Mouse (Mus musculus) G1E (cell line): ENCODE measurements around the gene Mthfd2. TPM values are rescaled to one million over a fixed set of nuclear protein-coding genes. Genes with fewer than 3 reads are reported as not detected.
A peak's percentile ranks its signal among the peaks of the same experiment; 100 is the strongest.

Experiments used
- ATAC-seq: 2 replicates; pipeline ENCODE4 v1.8.0; 2016; ENCODE audit warnings: mild to moderate bottlenecking; ENCODE audit not compliant: insufficient number of reproducible peaks, poor library complexity, low FRiP score, severe bottlenecking; ENCODE audit errors: extremely low read depth
- DNase-seq: peaks from one replicate; pipeline ENCODE4 v3.0.0; 2012; ENCODE audit warnings: low spot score
- H3K27me3 ChIP-seq: 2 replicates; pipeline ENCODE4 v1.6.1; 2012; ENCODE audit warnings: mild to moderate bottlenecking, low read length, inconsistent platforms; ENCODE audit not compliant: insufficient read depth
- H3K36me3 ChIP-seq: replicated peaks from 2 replicates; pipeline ENCODE3; 2012; ENCODE audit warnings: mild to moderate bottlenecking, inconsistent platforms
- H3K4me1 ChIP-seq: 2 replicates; pipeline ENCODE4 v1.6.1; 2012; ENCODE audit warnings: low read depth, low read length, inconsistent platforms, mixed read lengths; ENCODE audit not compliant: insufficient read depth
- H3K4me3 ChIP-seq: 2 replicates; pipeline ENCODE4 v1.5.1; 2012; ENCODE audit warnings: low read depth, mild to moderate bottlenecking, inconsistent platforms, low read length, moderate library complexity, mixed read lengths
- H3K9me3 ChIP-seq: replicated peaks from 2 replicates; pipeline ENCODE4 v1.6.1; 2012; ENCODE audit warnings: inconsistent platforms
- CTCF ChIP-seq: IDR thresholded peaks from 2 replicates; pipeline ENCODE4 v1.5.1; 2012; ENCODE audit warnings: low read depth, low read length, inconsistent platforms, mixed read lengths
- GATA1 ChIP-seq: IDR thresholded peaks from 2 replicates; pipeline ENCODE4 v1.6.1; 2012; ENCODE audit warnings: borderline replicate concordance, low read length, inconsistent platforms, mixed read lengths
- GATA2 ChIP-seq: IDR thresholded peaks from 2 replicates; pipeline ENCODE4 v1.6.1; 2012; ENCODE audit warnings: low read depth, low read length, inconsistent platforms, borderline replicate concordance
- POLR2AphosphoS5 ChIP-seq: IDR thresholded peaks from 2 replicates; pipeline ENCODE4 v1.6.1; 2012; ENCODE audit warnings: low read depth, low read length, inconsistent platforms; ENCODE audit not compliant: insufficient replicate concordance
- TAL1 ChIP-seq: conservative IDR thresholded peaks from 2 replicates; pipeline ENCODE4 v1.6.1; 2012; ENCODE audit warnings: low read depth, low read length, inconsistent platforms, mixed read lengths
- polyA plus RNA-seq: library from polyadenylated mRNA; stranded (reverse); fragments of >175 nt; gene quantifications from 2 replicates; pipeline ENCODE4 v1.2.3, GENCODE M21; 2012
- total RNA-seq, 2 experiments: library from RNA; stranded (forward) in 1 of 2; stranded (reverse) in 1 of 2; fragments of 200-1000 nt in 1 of 2; fragments of >200 nt in 1 of 2; fragmentation: Nextera tagmentation in 1 of 2; gene quantifications; 2 replicates each; pipeline ENCODE4 v1.2.3; 2014 to 2017

Gene Mthfd2
- total and polyA plus RNA-seq, 3 experiments = 31.5 to 37.9 (median 35.8) TPM

- DNase-seq = no peak
- Histone ChIP-seq H3K9me3 (0 out of 2 replicates have a peak, but pooled peaks cover 2% of the 10 kb centered on the region), H3K4me1 (no peaks in the 10 kb centered on the region; the same call in 1 of the 2 replicates), H3K36me3 (no peaks in the 10 kb centered on the region), H3K27me3 (peaks cover 32% of the 10 kb centered on the region), H3K4me3 (no peak overlapping the region)
- no peak for ATAC-seq
- TF ChIP-seq CTCF (peak; percentile 47), GATA2 (no peak)
Observed at GRCm38 (mm10) chr6:83280256-83280955, 45.3 kb downstream of the Mthfd2 start.

DNA sequence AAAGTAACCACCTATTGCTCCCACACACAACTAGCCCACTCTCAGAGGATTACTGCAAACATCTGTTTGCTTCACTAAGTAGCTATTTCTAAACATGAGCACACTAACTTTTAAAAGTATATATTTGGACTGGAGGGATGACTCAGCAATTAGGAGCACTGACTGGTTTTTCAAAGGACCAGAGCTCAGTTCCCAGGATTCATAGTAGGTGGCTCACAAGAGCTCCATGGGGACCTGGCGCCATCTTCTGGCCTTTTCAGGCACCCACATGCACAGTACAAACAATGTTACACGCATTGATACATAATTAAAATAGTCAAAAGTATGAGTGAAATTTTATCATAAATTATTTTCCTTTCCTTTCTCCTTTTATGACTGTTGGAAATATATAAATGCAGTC lies 46.8 kb downstream of the Mthfd2 start:
- DNase-seq (no peak), ATAC-seq (no peak)
- H3K9me3 ChIP-seq = 0 out of 2 replicates have a peak, but pooled peaks cover 2% of the 10 kb centered on the region
- TF ChIP-seq GATA1 (no peak), CTCF (peak; percentile 33; the same call in 1 of the 2 replicates), POLR2AphosphoS5 (no peak), TAL1 (no peak)
- H3K4me1 ChIP-seq = no peaks in the 10 kb centered on the region; the same call in 1 of the 2 replicates
- H3K4me3 ChIP-seq = no peak overlapping the region
- H3K27me3 ChIP-seq = peaks cover 31% of the 10 kb centered on the region
- H3K36me3 ChIP-seq = no peaks in the 10 kb centered on the region

- peaks cover 41% of the 10 kb centered on the region for H3K27me3 ChIP-seq
- TF ChIP-seq GATA1 = no peak
- TF ChIP-seq CTCF = no peak
- no peak for TF ChIP-seq GATA2
- TF ChIP-seq TAL1 = no peak
- 0 out of 2 replicates have a peak, but pooled peaks cover 2% of the 10 kb centered on the region for H3K9me3 ChIP-seq
- DNase-seq = no peak
- H3K4me3 ChIP-seq = no peak overlapping the region
- no peak for ATAC-seq
- no peaks in the 10 kb centered on the region for H3K36me3 ChIP-seq
- H3K4me1 ChIP-seq = no peaks in the 10 kb centered on the region; the same call in 1 of the 2 replicates
Observed at GRCm38 (mm10) chr6:83277151-83277550, 48.6 kb downstream of the Mthfd2 start.

GRCm38 (mm10) chr6:83273733-83274132 lies 52.0 kb downstream of the Mthfd2 start:
- no peak for ATAC-seq

DNA sequence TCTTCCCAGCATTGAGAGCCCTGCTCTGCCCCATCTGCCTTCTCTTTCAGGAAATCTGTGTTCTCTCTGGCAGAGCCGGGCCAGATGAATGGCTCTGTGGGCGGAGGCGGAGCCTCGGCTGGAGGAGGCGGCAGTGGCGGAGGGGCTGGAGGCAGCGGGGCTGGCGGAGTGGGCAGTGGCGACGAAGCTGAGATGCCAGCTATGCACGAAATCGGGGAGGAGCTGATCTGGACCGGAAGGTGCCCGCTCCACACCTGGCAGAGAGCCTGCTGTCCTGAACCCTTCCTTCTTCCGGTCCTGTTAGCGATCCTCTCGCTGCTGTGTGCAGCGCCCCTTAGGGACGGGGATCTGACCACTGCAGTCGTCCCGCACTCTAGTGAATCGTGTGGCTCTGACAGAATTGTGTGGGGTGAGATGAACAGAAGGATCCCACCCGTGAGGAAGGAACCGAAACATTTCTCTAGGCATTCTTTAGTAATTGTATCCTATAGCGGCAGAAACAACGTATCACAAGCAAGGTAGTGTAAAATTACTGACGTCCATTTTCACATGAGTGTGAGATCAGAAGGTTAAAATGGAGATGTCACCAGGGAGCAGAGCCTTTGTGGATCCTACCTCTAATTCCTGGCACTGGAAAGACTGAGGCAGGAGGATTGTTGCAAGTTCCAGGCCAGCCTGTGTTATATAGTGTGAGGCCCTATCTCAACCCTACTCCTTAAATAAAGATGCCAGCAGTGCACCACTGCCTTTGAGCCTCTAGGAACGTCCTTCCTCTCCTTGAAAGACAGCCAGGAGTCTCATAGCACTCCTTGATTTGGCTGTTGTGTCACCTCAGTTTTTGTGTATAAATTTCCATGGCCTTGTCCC lies 57.3 kb downstream of the Mthfd2 start:
- H3K27me3 ChIP-seq = peaks cover 36% of the 10 kb centered on the region
- ATAC-seq (no peak), DNase-seq (no peak)
- H3K4me1 ChIP-seq = peaks cover 5% of the 10 kb centered on the region
- peak overlapping the region; percentile 71 for H3K4me3 ChIP-seq
- TF ChIP-seq TAL1 (no peak), POLR2AphosphoS5 (no peak), GATA1 (no peak), GATA2 (no peak), CTCF (no peak)
- no peaks in the 10 kb centered on the region for H3K9me3 ChIP-seq
- no peaks in the 10 kb centered on the region for H3K36me3 ChIP-seq

More at GRCm38 (mm10) chr6:83273733-83274132, 52.0 kb downstream of the Mthfd2 start:
- Histone ChIP-seq H3K27me3 (peaks cover 35% of the 10 kb centered on the region), H3K4me3 (no peak overlapping the region), H3K36me3 (no peaks in the 10 kb centered on the region), H3K4me1 (no peaks in the 10 kb centered on the region; the same call in 1 of the 2 replicates), H3K9me3 (no peaks in the 10 kb centered on the region)
- TF ChIP-seq GATA2 (no peak), POLR2AphosphoS5 (no peak), GATA1 (no peak), CTCF (no peak), TAL1 (no peak)
- DNase-seq = no peak

DNA sequence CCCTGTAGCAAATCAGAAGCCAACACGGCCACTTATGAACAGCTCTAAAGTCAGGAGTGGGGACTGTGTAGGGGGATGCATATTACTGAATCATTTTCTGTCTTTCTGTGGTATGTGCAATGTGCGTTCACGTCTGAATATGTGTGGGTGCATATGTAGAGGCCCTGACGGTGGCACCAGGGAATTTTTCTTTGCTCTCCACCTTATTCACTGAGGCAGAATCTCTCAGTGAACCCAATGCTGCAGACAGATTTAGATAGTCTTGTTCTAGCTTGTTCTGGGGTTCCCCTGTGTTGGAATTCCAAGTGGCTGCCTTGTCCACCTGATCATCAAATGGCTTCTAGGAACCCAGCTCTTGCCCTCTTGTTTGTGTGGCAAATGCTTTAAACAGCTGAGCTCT lies 58.1 kb downstream of the Mthfd2 start:
- Histone ChIP-seq H3K9me3 (no peaks in the 10 kb centered on the region), H3K4me3 (no peak overlapping the region), H3K4me1 (peaks cover 5% of the 10 kb centered on the region), H3K27me3 (peaks cover 38% of the 10 kb centered on the region), H3K36me3 (no peaks in the 10 kb centered on the region)
- ATAC-seq (no peak), DNase-seq (no peak)
- no peak for TF ChIP-seq GATA1
- TF ChIP-seq CTCF = no peak
- TF ChIP-seq TAL1 = no peak
- TF ChIP-seq GATA2 = no peak
- TF ChIP-seq POLR2AphosphoS5 = no peak
